Mouse (Mus musculus) left cerebral cortex, adult 2 months (tissue): ENCODE data around the gene Rnf157. TPM values are rescaled to one million over a fixed set of nuclear protein-coding genes. Genes with fewer than 3 reads are reported as not detected.

Experiments
- DNase-seq, 2 experiments: peaks; one replicate each; pipeline ENCODE4 v3.0.0; 2021 to 2022; ENCODE audit warnings: low spot score in 2 of 2, mixed read lengths in 1 of 2; ENCODE audit errors: extremely low spot score in 1 of 2
- H3K27ac ChIP-seq: fragments of 200-600 bp; 2 replicates; pipeline ENCODE4 v1.8.1; 2022
- H3K4me3 ChIP-seq: fragments of 200-600 bp; 2 replicates; pipeline ENCODE4 v1.8.1; 2022
- CTCF ChIP-seq: fragments of 200-600 bp; IDR thresholded peaks from 2 replicates; pipeline ENCODE4 v1.8.1; 2022; ENCODE audit warnings: antibody characterized with exemption, mild to moderate bottlenecking, moderate library complexity
- intact Hi-C: fragments of 180-260 bp; cut with DNase I; formaldehyde crosslinking; loops from one replicate; pipeline ENCODE4 v1.15.1; 2025
- total RNA-seq, 2 experiments: library from RNA; stranded (reverse); gene quantifications; 2 replicates each; pipeline ENCODE4 v1.2.3; 2021

Gene Rnf157
- total RNA-seq, 2 experiments from 2014 or later, result 256 to 285 TPM

- Histone ChIP-seq H3K27ac (no peak overlapping the region; the same call in 1 of the 2 replicates), H3K4me3 (peak overlapping the region; percentile 46)
- intact Hi-C loops, result loop anchor here (1.0 to 2.0 kb wide), 4 partner anchors 16 to 146 kb away; partner anchors contain the start of gene Foxj1
- TF ChIP-seq CTCF, result peak; percentile 98
- peak; percentile 82 to 93 for DNase-seq
Observed at GRCm38 (mm10) chr11:116318719-116319659, 93.8 kb downstream of the Rnf157 start.

DNA sequence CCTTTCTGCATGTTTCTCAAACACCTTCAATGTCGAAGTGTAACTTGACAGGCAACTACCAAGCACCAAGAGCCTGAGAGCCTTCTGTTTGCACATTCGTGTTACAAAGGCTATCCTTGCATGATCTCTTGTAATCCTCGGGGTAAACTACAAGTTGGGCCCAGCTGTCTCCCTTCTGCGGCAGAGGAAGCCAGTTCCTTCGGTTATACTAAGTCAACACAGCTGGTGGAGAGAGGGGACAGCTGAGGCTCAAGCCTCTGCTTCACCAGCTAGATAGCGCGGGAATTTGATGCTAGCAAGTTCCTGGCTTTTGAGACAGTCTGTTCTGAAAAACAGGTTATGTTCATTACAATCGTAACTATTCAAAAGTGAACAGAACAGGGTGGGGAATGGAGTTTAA is 100.5 kb downstream of the Rnf157 start:
- intact Hi-C loops, result no loop called here
- TF ChIP-seq CTCF, result no peak

GRCm38 (mm10) chr11:116311169-116311568 is 101.7 kb downstream of the Rnf157 start:
- no peak for DNase-seq
- intact Hi-C loops, result no loop called here
- Histone ChIP-seq H3K27ac (no peak overlapping the region), H3K4me3 (no peak overlapping the region)
- TF ChIP-seq CTCF, result no peak

More for the DNA sequence above, 100.5 kb downstream of the Rnf157 start:
- H3K4me3 ChIP-seq, result no peak overlapping the region
- no peak for DNase-seq
- H3K27ac ChIP-seq, result no peak overlapping the region

- intact Hi-C loops, result no loop called here
- no peak for TF ChIP-seq CTCF
- H3K4me3 ChIP-seq, result no peak overlapping the region
- no peak for DNase-seq
- no peak overlapping the region for H3K27ac ChIP-seq
Observed at GRCm38 (mm10) chr11:116309601-116310000, 103.2 kb downstream of the Rnf157 start.

DNA sequence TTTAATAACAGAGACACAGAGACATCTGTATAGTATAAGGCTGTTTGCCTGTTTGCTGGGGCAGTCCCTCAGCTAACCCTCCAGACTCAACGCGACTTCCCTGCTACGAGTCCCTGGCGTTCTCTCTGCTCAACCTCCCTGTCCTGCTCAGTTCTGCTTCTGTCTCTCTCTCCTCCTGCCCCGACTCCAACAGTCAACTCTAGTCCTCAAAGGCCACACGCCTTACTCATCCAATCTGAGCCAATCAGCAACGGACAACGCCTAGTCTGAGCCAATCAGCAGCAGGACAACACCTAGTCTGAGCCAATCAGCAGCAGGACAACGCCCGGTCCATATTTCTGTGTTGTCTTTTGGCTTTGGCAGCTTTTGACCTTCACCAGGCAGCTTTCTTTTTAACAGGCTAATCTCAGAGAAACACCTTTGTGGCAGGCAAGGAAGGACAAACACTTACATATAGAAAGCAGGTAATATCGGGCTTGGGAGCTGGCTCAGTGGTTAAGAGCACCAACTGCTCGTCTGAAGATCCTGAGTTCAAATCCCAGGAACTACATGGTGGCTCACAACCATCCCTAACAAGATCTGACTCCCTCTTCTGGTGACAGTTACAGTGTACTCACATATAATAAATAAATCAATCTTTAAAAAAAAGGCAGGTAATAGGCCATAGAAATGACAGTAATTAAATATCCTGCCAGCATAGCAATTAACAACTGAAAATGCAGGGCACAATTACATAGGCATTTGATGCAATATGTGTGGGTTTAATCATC is 104.9 kb downstream of the Rnf157 start:
- H3K27ac ChIP-seq, result no peak overlapping the region
- intact Hi-C loops, result no loop called here
- DNase-seq, result no peak
- TF ChIP-seq CTCF, result no peak
- no peak overlapping the region for H3K4me3 ChIP-seq

DNA sequence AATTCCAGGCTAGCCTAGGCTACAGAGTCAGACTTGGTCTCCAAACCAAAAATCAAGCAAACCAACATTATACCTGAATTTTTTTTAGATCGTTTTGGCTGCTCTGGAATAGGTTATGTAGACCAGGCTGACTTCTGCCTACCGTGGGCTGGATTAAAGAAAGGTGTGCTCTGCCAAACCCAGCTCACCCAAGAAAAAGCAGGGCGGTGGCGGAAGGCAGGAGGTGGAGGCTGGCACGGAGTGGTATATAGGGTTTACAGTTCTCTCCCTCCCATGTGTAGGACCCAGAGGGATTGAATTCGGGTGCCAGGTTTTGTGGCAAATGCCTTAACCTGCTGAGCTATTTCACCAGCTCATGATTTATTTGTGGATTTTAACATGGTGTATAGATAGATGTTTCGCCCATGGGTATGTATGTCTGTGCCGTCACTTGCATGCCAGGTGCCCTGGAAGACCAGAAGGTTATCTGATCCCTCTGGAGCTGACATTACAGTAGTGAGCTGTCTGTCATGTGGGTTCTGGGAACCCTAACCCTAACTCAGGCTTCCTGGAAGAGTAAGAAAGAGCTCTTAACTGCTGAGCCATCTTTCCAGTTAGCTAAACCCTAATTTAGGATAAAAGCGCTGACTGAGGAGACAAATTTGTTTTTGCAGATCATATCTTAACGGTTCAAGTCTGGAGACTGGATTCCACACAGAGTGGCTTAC is 105.7 kb downstream of the Rnf157 start, which contains the start of gene Exoc7:
Exoc7 (minus strand) TSS at position 215 of the 707 bp plus-strand sequence.
- TF ChIP-seq CTCF, result no peak
- peak within 1 kb of the TSS; percentile 84 for H3K27ac ChIP-seq
- H3K4me3 ChIP-seq, result peak within 1 kb of the TSS; percentile 94
- no peak for DNase-seq
- intact Hi-C loops, result no loop called here

- intact Hi-C loops, result loop anchor here (1.0 kb wide), 1 partner anchor 32 kb away; the partner anchor contains the start of gene Srp68
- H3K4me3 ChIP-seq, result peak overlapping the region; percentile 94
- H3K27ac ChIP-seq, result peak overlapping the region; percentile 84
- no peak; the same call in 1 of the 2 replicates for TF ChIP-seq CTCF
- DNase-seq, result peak; percentile 92
Observed at GRCm38 (mm10) chr11:116306126-116306982, 106.5 kb downstream of the Rnf157 start.

DNA sequence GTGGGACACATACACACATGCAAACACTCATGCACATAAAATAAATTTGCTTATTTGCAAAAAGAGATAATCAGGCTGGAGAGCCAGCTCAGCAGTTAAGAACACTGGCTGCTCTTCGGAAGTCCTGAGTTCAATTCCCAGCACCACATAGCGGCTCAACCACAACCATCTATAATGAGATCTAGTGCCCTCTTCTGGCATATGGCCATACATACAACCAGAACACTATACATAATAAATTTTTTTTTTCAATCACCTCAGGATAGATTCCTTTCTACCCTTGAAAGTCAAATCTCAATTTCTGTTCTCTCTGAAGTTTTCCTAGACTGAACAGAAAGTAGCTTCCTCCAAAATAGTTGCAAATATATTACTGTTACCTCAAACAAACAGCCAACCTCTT is 107.4 kb downstream of the Rnf157 start:
- no peak; the same call in 1 of the 2 replicates for TF ChIP-seq CTCF
- intact Hi-C loops, result no loop called here
- DNase-seq, result no peak
- peak overlapping the region; percentile 94 for H3K4me3 ChIP-seq
- no peak overlapping the region for H3K27ac ChIP-seq

DNA sequence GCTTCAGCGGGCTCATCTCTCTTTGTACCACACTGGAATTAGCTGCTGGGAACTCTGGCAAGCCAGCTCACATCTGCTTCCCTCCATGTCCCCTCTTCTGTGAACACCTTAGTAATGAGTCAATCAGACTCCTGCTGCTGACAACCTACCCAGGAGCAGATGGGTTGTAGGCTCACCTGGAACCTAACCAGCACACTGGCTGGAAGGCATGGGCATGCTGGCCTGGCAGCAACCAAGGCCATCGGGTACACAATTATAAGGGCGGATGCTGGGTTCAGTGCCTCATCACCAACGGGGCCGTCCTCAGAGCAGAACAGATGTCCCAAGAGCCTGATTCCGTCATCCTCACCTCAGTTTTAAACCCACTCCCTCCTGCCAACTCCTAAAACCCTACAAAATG is 114.2 kb downstream of the Rnf157 start:
- intact Hi-C loops, result no loop called here
- no peak for DNase-seq

DNA sequence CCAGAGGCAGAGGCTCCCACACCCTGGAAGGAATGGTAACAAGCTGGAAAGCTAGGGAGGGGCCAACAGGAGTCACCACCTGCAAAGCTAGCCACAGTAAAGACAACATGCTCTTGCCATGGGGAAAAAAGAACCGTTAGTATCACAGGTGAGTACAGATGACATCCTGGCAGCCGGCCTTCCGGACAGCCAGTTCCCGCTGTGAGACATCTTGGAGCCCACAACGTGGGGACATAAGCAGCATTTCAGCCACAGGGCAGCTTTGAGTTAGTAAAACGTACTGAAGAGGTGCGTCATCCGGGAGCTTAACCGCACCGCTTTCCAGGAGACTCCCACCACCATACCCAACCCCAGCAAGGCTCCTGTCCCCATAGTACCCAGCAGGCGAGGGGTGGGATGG is 114.6 kb downstream of the Rnf157 start:
- H3K27ac ChIP-seq, result no peak overlapping the region
- no peak for DNase-seq
- intact Hi-C loops, result no loop called here
- H3K4me3 ChIP-seq, result no peak overlapping the region
- no peak for TF ChIP-seq CTCF

More for the DNA sequence above, 114.2 kb downstream of the Rnf157 start:
- no peak overlapping the region for H3K4me3 ChIP-seq
- TF ChIP-seq CTCF, result no peak
- H3K27ac ChIP-seq, result no peak overlapping the region
